Mouse (Mus musculus) gastrocnemius, postnatal 10 days (tissue): Measurements from ENCODE around the gene Klf16. TPM values are rescaled to one million over a fixed set of nuclear protein-coding genes. Genes with fewer than 3 reads are reported as not detected.
"Not testable (repeated sequence)": the region's sequence is repeated elsewhere in the genome, so short reads cannot be mapped to it uniquely, and the experiment has no call there.

Experiments
- DNase-seq: peaks from one replicate; pipeline ENCODE4 v3.0.0; 2021; ENCODE audit warnings: mixed read lengths
- total RNA-seq, 2 experiments: library from RNA; stranded (reverse); gene quantifications; 2 replicates each; pipeline ENCODE4 v1.2.3; 2021

Klf16 gene
- total RNA-seq, 2 experiments from 2014 or later = 3.5 to 5.8 TPM

DNA sequence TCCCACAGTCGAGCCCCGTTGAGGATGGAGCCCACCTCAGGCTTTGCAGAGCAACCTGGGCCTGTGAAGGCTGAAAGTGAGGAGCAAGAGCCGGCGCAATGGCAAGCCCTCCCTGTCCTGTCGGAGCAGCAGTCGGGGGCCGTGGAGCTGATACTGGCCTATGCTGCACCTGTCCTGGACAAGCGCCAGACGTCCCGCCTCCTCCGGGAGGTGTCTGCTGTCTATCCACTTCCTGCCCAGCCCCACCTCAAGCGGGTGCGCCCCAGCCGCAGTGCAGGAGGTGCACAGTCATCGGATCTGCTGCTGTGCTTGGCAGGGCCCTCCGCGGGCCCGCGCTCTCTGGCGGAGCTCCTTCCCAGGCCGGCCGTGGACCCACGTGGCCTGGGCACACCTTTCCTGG lies 29.2 kb upstream of the Klf16 start:
- no peak for DNase-seq

GRCm38 (mm10) chr10:80605721-80606120 lies 28.6 kb upstream of the Klf16 start, which contains the start of gene Gm49322:
Gm49322 (plus strand) TSS chr10:80606021.
- DNase-seq = not testable (repeated sequence)

DNA sequence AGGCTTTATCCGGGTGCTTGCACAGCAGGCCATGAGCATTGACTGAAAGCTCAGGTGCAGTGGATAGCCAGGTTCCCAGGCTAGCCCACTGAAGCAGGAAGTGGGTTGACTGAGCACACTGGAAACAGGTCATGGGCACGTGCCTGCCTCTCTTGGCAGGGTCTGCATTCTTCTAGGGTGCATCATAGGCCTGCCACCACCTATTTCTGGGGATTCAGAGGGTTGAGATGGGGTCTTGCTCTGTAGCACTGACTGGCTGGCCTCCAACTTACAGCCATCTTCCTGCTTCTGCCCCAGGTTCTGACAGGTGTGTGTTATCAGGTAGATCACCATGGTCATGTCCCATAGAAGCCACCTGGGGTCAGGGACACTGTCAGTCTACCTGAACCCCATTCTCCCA lies 27.9 kb upstream of the Klf16 start:
- DNase-seq = no peak

DNA sequence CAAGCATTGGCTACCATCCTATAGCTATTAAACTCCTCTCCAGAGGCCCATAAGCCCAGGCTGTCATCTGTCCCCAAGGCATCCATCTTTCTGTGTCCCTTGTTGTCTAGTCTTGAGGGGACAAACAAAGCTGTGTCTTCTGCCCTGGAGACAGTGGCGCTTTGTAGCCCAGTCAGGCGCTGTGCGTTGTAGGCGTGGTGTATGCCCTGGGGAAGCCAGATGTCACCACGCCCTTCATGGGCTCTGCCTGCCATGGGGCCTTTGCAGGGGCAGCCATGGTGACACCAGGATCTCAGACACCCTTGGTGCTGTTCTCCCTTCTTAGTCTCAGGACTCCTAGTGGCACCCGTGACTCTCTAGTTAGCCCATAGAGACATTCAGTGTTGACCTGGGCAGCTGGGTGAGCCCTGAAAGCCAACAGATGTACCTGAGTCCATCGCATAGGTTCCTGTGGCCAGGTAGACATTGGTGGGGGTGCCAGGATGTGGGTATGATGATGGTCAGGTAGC lies 26.9 kb upstream of the Klf16 start:
- no peak for DNase-seq

DNA sequence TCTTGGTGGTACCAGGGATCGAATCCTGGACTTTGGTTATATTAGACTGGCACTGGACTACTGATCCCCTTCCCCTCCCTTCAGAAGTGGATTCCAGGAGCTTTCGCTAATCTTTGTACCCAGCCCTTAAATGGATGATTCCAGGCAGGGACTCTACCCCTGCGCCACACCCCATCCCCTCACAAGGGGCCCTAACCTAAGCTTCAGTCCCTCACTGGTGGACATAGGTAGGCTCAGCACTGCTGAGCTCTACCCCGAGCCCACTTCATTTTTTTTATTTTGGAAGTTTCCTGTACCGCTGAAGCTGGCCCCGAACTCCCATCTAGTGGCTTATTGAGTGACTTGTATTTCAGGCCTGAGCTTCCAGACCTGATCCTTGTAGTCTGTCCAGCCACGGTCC lies 26.2 kb upstream of the Klf16 start:
- DNase-seq = no peak

- peak; percentile 93 for DNase-seq
Measured at GRCm38 (mm10) chr10:80602698-80603325, 25.7 kb upstream of the Klf16 start, which contains the start of the genes Scamp4 and Adat3. Scamp4 (plus strand) TSS chr10:80602872. Adat3 (plus strand) TSS chr10:80602880.

GRCm38 (mm10) chr10:80596318-80596717 lies 19.2 kb upstream of the Klf16 start:
- no peak for DNase-seq

GRCm38 (mm10) chr10:80589879-80590854 lies 13.0 kb upstream of the Klf16 start, which contains the start of gene Abhd17a:
Abhd17a (minus strand) TSS chr10:80590341.
- DNase-seq = peak; percentile 95

- DNase-seq = no peak
Measured at GRCm38 (mm10) chr10:80589127-80589878, 12.2 kb upstream of the Klf16 start.

DNA sequence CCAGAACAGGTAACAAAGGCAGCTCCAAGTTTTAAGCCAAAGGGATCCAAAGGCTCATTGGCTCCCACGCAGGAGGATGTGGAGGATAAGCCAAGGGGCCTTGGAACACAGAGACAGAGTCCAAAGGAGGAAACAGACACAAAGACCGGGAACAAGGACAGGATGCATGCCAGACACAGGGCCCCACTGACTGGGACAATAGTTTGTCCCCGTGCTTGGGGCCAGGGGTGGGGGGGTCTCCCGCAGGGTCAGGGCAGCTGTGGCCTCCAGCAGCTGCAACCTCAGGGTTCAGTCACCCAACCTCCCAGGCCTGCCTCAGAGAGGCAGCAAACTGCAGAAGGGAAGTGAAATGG lies 10.2 kb upstream of the Klf16 start:
- DNase-seq = no peak

DNA sequence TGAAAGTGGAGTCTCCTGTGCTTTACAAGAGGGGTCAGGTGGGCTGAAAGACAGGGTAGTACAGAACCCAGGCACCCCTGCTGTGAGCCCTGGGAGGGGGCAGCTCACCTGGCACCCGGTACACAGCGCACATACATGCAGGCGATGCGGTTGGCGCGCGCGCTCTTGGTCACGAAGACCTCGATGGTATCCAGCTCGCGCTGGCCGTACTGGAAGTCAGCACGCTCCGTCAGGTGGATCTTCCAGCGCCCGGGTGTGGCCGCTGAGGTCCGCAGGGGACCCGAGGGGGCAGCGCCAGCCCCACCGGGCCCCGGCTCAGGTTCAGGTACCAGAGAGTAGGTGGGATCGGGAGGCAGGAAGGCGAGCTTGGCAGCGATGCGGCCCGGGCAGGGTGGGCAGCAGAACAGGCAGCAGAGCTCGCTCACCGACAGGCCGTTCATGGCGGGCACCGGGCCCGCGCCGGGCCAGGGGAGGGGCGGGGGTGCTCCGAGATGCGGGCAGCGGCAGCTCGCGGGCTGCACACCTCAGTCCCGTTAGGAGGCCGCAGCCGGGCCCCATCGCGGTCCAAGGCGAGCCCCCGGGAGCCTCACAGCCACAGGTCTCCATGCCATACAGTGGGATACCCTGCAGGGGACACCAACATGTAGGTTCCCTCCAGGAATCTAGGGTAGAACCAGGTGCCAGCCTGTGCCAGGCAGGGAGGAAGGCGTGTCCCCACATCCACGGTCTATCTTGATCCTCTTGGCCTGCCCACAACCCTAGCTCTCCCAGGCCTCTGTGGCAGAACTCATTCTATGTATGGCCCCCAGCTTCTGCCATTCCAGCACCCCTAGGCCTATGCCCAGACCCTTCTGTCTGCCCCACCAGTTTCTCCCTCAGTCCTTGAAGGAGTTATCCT lies 9.5 kb upstream of the Klf16 start:
- no peak for DNase-seq

- no peak for DNase-seq
Measured at GRCm38 (mm10) chr10:80585581-80585980, 8.5 kb upstream of the Klf16 start.

GRCm38 (mm10) chr10:80584642-80585552 lies 7.8 kb upstream of the Klf16 start:
- DNase-seq = no peak

DNA sequence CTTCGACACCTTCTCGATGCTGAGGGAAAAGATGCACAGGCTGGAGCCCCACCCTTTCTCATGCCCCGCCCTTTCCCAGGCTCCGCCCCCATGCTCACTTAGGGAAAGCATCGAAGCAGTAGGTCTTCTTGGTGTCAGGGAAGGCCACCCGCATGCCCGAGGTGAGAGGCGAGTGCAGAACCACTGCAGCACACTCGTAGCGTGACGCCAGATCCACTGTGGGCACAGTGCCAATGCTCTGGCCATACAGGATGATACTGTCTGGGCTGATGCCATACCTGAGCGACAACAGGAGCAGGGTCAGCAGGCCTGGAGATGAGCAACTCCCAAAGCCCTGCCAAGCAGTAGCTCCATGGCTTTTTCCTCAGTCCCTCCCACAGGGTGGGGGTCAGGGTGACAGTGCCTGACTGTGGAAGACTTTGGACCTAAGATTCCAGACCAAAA lies 6.9 kb upstream of the Klf16 start:
- DNase-seq = no peak

DNA sequence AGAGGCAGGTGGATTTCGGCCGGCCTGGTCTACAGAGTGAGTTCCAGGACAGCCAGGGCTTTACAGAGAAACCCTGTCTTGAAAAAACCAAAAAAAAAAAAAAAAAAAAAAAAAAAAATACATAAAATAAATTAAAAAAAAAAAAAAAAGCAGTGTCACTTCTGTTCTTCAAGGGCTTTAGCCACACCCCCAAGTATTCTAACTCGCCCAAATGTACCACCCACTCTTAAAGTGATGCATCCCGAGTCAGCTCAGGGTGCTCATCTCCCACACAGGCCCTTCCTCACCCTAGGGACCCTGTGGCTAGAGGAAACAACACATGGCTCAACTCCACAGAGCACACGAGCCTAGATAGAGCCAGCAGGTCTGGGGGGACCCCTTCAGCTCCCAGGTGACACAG lies 5.9 kb upstream of the Klf16 start:
- no peak for DNase-seq

DNA sequence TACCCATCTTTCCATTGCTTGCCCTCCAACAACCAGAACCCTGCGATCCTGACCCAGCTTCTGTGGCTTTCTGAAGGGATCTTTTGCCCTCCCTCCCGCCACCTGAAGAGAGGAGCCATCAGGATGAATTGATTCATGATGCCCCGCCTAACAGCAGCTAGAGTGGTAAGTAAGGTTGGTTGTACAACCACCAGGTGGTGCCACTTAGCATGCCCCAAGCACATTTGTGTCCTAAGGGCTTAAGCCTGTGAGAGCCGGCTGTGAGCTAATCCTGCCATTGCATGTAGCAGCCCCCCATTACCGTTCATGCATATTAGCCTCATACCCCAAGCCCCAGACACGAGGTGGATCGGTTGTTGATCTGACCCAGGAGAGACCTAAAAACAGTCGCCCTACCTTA lies 1.8 kb upstream of the Klf16 start:
- DNase-seq = peak; percentile 46

DNA sequence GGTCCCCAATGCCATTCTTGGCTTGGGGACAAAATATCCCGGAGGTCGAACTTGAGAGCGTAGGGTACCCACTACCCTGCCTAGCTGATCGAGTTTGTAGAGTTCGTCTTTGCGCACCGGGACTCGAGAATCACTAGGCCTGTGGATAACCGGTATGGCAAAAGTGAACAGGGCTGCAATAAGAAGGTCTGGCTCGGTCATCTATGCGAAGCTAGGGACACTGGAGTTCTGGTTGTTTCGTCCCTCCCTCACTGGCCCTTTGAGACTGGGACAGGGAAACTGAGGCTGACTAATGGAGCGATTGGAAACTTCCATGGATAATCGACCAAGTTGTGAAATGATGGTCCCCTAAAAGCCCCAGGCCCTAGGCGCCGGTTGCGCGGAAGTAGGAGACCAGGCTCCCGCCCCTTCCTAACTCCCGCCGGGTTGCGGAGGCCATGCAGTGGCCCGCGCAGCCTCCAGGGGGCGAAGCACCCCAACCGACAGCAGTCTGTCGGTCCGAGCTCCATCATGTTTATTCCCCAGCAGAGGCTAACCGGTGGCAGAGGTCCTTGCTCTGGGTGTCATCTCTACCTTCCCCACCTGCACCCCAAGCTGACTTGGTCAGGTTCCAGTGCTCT lies 1.1 kb upstream of the Klf16 start:
- peak; percentile 86 for DNase-seq

GRCm38 (mm10) chr10:80576351-80577194 lies 548 bp downstream of the Klf16 start:
- peak; percentile 61 for DNase-seq

DNA sequence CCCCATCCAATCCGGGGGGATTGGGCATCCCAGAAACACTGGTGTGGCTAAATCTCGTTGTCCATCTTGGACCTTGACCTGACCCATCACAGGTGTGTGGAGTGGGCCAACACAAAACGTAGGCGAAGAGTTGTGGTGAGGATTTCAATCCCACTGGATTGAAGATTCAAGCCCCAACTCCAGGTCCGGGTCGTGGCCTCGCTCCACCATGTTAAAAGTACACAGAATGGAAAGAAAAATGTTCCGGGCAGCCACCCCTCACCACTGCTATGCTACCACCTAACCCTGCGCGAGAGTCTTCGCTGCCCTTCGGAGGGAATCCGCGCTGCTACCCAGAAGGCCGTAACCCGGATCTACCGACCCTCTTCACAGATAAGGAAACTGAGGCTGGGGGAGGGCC lies 1.2 kb downstream of the Klf16 start:
- no peak for DNase-seq
